Mouse (Mus musculus) adrenal gland, postnatal 14 days (tissue): Measurements from ENCODE around the gene Abcc3. TPM values are rescaled to one million over a fixed set of nuclear protein-coding genes. Genes with fewer than 3 reads are reported as not detected.
A peak's percentile ranks its signal among the peaks of the same experiment; 100 is the strongest.

Experiments
- DNase-seq: peaks from one replicate; pipeline ENCODE4 v3.0.0; 2021; ENCODE audit warnings: mixed read lengths
- total RNA-seq: library from RNA; stranded (reverse); gene quantifications from 2 replicates; pipeline ENCODE4 v1.2.3, GENCODE M21; 2021

The Abcc3 gene
- total RNA-seq, 1 experiment from 2014 or later = 9.1 TPM

DNA sequence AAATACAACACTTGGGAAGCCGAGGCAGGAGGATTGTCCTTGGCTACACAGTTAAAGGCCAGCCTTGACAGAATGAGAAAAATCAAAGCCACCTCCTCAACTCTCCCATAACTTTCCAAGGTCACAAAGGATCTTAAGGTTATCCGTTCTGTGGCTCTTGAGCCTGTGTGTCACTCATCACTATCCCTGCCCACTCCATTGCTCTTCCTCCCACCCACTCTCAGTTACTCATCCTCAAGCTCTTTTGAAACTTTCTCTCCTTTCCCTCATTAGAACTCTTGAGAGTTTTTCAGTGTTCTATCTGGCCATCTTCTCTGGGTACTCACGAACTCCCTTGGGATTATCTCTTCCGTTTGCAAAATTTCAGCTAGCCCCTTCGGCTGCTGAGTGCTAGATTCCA is 68.2 kb downstream of the Abcc3 start:
- no peak for DNase-seq

DNA sequence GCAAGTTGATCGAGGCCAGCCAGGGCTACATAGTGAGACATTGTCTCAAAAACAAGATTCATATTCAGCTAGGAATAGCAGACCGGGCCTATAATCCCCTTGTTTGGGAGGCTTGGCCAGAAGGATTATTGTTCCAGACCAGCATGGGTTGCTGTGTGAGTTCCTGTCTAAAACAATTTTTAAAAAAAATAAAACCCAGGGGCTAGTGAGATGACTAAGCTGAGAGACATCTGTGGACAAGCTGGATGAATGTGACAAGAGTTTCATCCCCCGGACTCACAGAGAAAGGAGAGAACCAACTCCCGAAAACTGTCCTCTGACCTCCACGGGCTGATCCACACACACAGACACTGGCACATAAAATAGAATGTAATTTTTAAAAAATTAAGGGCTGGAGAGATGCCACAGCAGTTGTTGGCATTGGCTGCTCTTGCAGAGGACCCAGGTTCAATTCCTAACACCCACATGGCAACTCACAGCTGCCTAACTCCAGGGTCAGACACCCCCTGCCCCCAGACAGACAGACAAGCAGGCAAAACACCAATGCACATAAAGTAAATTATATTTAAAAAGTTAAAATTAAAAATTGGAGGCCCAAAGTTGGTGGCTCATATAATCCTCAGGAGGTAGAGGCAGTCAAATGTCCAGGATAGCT is 69.4 kb downstream of the Abcc3 start:
- no peak for DNase-seq

DNA sequence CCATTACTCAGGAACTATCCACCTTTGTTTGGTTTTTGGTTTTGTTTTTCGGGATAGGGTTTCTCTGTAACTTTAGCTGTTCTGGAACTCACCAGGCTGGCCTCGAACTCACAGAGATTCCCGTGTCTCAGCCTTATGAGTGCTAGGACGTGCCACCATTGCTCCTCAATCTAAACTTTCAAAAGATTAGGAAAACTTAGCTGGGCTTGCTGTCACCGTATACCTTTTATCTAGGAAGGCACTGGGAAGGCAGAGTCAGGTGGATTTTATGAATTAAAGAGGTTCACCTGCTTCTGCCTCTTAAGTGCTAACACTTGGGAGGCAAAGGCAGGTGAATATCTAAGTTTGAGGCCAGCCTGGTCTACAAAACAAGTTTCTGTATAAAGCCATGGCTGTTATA is 70.2 kb downstream of the Abcc3 start:
- no peak for DNase-seq

DNA sequence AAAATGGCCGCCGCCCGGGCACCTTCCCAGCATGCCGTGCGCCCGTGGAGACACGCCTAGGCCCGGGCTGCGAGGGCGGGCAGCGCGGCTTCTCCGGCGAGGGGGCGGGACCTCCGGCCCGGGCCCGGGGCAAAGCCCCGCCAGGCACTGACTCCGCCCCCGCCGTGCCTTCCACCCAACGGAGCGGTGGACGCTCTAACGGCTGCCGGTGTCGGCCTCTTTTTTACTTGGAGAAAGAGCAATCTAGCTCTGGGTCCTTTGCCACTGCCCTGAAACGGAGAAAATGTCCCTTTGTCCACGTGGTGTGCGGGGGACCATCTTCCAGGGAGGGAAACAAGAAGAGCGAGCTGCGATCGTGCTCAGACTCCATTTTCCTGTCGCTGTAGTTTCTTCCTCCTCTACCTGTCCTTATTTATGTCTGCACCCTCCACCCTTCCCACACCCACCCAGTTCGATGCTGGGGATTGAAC is 70.8 kb downstream of the Abcc3 start, which contains the start of gene Luc7l3:
TSS of gene Luc7l3 (minus strand) at position 58 of the 470 bp plus-strand sequence.
- DNase-seq = peak; percentile 97

DNA sequence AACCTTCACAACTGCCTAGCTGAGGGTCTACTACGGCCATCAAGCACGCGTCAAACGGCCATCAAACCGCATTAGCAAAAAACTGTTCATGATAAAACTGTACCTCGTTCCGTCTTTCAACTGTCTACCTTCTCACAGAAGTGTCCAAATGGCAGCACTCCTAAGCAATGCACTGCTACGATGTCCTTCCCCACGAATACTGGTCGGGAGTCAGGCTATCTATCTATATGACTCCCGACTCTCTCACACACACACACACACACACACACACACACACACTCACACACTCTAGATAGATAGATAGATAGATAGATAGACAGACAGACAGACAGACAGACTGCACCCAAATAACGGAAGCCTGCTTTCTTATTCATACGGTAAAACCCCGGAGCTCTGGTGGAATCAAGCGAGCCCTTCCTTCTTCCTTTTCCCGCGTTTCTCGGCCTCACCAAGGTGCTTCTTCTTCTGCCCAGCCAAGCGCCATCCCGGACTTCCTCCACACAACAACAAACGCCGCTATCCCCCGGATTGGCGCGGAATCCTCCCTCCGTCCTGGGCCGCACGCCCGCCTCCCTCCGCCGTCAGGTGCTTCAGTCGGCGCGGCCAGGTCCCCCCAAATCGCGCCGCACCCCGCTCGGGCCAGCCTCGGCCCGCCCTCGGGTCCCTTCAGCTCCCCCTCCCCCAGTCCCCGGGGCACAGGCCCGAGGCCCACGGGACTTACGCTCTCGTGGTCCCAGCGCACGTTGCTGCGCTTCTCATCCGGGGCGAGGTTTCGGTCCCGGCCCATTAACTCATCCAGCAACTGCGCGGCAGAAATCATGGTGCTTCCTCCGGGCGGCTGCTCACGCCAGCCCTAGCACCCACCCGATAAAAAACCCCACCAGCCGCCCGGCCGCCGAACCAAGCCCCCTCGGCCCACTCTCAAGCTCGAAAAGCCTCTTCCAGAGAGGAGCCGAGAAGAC is 71.5 kb downstream of the Abcc3 start:
- peak; percentile 78 for DNase-seq

DNA sequence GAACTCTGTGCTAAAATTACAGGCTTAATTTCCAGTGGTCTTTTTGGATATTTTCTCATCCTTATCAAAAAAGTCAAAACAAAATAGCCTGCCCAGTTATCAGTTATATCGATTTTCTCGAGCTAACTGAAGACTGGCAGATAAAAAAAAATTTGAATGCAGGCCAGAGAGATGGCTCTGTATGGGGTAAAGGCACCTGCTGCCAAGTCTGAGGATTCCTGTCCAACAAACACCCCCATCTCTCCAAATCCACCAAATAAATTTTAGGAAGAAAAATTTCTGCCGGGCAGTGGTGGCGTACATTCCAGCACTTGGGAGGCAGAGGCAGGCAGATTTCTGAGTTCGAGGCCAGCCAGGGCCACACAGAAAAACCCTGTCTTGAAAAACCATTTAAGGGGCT is 74.7 kb downstream of the Abcc3 start:
- no peak for DNase-seq

DNA sequence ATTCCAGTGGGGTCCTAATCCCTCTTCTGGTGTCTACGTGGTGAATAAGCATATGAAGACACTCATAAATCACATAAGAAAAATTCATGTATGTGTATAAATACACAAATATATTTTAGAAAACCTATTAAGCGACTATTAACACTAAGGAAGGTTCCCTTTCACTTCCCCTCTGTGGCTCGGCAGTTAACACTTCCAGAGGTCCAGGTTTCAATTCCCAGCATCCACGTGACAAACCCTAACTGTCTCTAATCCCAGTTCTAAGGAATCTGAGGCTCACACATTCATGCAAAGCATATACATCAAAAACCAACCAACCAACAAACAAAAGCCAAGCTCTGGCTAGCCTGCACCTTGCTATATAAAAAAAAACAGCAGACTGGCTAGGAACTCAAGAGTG is 75.3 kb downstream of the Abcc3 start:
- no peak for DNase-seq

DNA sequence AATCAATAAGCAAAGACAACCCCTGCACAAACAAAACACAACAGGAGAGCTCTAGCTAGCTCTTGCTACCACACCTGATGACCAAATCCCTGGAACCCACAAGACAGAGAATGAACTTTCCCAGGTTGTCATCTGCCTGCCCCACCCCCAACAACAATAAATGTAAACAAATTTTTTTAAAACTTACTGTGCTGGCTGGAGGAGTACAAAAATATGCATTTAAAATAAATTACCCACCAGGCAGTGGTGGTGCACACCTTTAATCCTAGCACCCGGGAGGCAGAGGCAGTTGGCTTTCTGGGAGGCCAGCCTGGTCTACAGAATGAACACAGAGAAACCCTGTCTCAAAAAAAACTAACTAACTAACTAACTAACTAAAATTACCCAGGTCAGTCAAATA is 75.8 kb downstream of the Abcc3 start:
- DNase-seq = no peak

DNA sequence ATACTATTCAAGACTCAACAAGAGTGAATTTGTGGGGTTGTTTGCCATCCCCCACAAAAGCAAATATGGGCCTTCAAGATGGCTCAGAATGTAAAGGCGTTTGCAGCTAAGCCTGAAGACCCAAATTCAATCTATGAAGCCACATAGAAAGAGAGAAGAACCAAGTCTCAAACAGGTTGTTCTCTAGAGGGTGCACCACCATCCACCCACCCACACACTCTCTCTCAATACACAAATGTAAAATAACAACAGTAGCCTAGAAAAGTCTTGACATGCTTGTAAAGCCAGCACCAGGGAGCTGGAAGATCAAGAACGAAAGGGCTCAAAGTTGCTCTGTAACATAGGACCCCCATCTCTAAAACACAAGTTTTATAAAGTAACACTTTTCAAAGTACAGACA is 76.3 kb downstream of the Abcc3 start:
- DNase-seq = no peak

DNA sequence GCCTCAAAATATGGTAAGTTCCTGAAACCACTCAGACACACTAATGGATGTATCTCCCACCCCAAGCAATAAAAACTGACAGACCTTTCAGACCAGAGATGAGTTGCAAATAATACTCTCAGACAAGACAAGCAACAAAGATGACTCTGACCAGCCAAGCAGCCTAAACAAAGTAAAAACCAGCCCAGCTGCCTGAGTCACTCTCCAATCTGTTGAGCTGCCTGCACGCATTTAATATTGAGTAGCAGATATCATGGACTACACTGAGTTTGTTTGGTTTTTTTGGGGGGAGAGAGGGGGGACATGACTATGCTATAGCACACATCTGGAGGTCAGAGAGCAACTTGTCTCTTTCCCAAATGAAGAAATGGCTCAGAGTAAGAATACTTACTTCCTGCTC is 77.5 kb downstream of the Abcc3 start:
- no peak for DNase-seq

DNA sequence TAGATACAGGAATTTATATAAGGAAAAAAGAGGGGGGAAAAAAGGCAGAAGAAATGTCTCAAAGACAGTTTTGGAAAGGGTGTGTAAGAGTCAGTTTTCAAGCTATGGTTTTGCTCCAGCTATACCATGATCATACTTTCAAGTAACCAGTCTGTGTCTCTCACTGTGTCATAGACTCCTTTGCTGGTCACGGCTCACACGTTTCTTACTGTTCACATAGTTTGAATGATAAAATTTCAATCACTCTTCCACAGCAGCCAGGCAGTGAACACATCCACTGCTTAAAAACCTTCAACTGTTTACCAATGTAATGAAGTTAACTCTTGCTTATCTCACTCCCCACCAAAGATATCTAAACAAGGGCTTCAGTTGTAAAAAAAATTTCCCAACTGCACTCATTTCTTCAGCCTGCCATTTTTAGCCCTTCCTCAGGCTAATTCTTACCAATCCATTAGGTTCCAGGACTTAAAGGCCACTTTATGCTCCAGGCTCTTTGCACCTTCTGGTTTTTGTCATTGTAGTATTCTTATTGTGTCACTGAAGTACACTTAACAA is 78.6 kb downstream of the Abcc3 start:
- no peak for DNase-seq

DNA sequence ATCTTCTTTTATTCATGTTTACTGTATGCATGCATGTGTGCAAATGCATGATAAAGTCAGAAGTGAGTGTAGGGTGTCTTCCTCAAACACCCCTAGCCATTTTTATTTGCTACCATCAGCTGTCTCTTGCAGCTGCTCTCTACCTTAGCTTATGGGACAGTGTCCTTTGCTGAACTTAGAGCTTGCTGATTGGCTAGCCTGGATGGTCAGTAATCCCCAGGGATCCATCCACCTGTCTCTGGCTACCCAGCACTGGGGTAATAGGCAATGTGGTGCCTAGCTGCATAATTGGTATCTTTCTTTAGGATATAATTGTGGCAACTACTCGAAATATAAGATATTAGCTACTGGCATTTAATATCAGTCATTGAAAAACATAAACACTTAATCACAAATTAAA is 80.1 kb downstream of the Abcc3 start:
- DNase-seq = no peak

DNA sequence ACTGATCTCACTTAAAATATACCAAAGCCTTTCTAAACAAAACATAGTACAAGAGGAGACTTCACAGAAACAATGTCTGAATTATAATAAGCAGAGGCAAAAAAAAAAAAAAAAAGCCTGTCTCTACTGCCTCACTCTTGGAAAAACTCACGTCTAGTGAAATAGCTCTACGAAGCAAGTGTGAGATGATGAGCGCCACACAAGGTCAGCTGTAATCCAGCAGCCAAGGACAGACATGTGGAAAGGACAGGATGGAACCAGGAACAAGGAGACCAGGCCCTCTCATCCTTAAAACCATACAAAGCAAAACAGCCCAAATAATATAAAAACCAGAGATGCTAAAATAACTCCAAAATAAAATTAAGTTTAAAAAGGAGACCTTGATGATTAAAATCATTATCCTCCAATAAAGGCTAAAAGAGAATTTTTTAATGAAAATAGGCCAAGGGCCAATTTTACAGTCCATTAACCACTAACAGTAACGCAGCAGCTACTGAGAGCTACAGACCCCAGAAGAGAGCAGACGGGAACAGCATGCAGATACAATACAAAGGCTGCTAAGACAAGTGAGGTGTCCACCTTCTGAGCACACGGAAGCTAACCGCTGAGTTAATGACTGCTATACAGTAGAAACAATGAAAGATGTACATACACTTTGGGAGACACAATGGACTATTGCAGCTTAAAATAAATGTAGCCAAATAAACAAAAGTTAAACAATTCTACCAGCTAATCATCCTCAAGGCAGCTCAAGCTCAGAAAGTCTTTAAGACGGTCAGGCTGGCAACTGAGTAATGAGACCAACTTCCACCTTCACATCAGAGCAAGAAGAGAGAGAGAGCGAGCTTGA is 97.6 kb downstream of the Abcc3 start:
- DNase-seq = peak; percentile 43

Other genes starting within 250 kb of the Abcc3 start
- 158 and 199 TPM in 2 replicates for gene Tob1, start 181.5 kb downstream of the Abcc3 start, total RNA-seq
- gene Wfikkn2, start 147.0 kb downstream of the Abcc3 start, total RNA-seq = 0.63 and 0.68 TPM in 2 replicates
- gene Gm21885, start 111.1 kb downstream of the Abcc3 start, total RNA-seq = not detected in 2 replicates
- 74.5 and 94.6 TPM in 2 replicates for gene Luc7l3, start 71.0 kb downstream of the Abcc3 start, total RNA-seq
- 131 and 136 TPM in 2 replicates for gene Ankrd40, start 65.0 kb downstream of the Abcc3 start, total RNA-seq
- 0.89 and 1.5 TPM in 2 replicates for gene Cacna1g, start 81.2 kb upstream of the Abcc3 start, total RNA-seq
- gene Spata20, start 93.2 kb upstream of the Abcc3 start, total RNA-seq = not detected in 2 replicates
- 12.1 and 13.5 TPM in 2 replicates for gene Epn3, start 107.0 kb upstream of the Abcc3 start, total RNA-seq
- 3.9 and 5.6 TPM in 2 replicates for gene Mycbpap, start 128.7 kb upstream of the Abcc3 start, total RNA-seq
- gene Rsad1, start 156.3 kb upstream of the Abcc3 start, total RNA-seq = 9.2 and 10.6 TPM in 2 replicates
- 0.30 TPM in 1 of 2 replicates, not detected in the other for gene Chad, start 172.1 kb upstream of the Abcc3 start, total RNA-seq
- 81.0 and 86.9 TPM in 2 replicates for gene Acsf2, start 208.9 kb upstream of the Abcc3 start, total RNA-seq
- gene Lrrc59, start 236.8 kb upstream of the Abcc3 start, total RNA-seq = 111 and 121 TPM in 2 replicates